16 mouse cellular contexts compared by ENCODE assay signal in genomic region chr15:98982100-98982499, GRCm38 (mm10). TPM values are rescaled to one million over a fixed set of nuclear protein-coding genes. Genes with fewer than 3 reads are reported as not detected.
DNase-seq lines count a peak whose midpoint lies in the region; ATAC-seq and TF ChIP-seq lines count a peak whose summit lies in the region.
"Had no signal": no experiment of that assay in that cellular context is flagged by ENCODE, and none has a peak within 500 bp of the region (broad histone marks: within the 10 kb centered on the region; RNA-seq: fewer than 3 reads in every experiment).

No protein-coding gene starts in this region.

- no peaks in the 10 kb centered on the region for H3K36me3 ChIP-seq in forebrain, embryonic 10.5 days (replicated peaks)
- no peaks in the 10 kb centered on the region for H3K36me3 ChIP-seq in forebrain, embryonic 12.5 days (replicated peaks)
- H3K36me3 ChIP-seq in CH12.LX (replicated peaks in 1 of 2; ENCODE audit: control insufficient read depth in 1 of 2, insufficient read depth in 1 of 2, low read length in 1 of 2) = no peaks in the 10 kb centered on the region
- H3K36me3 ChIP-seq in midbrain, embryonic 13.5 days = no peaks in the 10 kb centered on the region
- H3K36me3 ChIP-seq in liver, embryonic 11.5 days (ENCODE audit: control insufficient read depth, insufficient read depth, low read length) = no peaks in the 10 kb centered on the region
- H3K36me3 ChIP-seq: heart, embryonic 12.5 days; neural tube, embryonic 12.5 days had no signal

- dilution Hi-C loops in CH12.LX (cut with MboI; ENCODE audit: extremely low pct_ligation_motif_present, extremely low pct_unique_long_range_greater_than_20kb, low sequenced_read_pairs) = no loop called here

- H3K27me3 ChIP-seq in forebrain, embryonic 10.5 days (ENCODE audit: poor library complexity, severe bottlenecking) = peaks cover 23% of the 10 kb centered on the region
- no peaks in the 10 kb centered on the region for H3K27me3 ChIP-seq in forebrain, embryonic 12.5 days
- peaks cover 3% of the 10 kb centered on the region for H3K27me3 ChIP-seq in CH12.LX (replicated peaks)
- no peaks in the 10 kb centered on the region for H3K27me3 ChIP-seq in midbrain, embryonic 13.5 days
- no peaks in the 10 kb centered on the region for H3K27me3 ChIP-seq in liver, embryonic 11.5 days (replicated peaks; ENCODE audit: control insufficient read depth, insufficient read depth, low read length)
- H3K27me3 ChIP-seq: heart, embryonic 12.5 days; neural tube, embryonic 12.5 days had no signal

- ATAC-seq in forebrain, embryonic 12.5 days (ENCODE audit: low FRiP score) = no peak
- ATAC-seq in midbrain, embryonic 13.5 days = no peak
- no peak for ATAC-seq in liver, embryonic 11.5 days (replicated peaks; ENCODE audit: low FRiP score)
- ATAC-seq: inflammation-experienced regulatory T-cells, adult 6 months had no signal

- TF ChIP-seq CTCF in CH12.LX (conservative IDR thresholded peaks at IDR 0.05 in 1 of 2, IDR thresholded peaks at IDR 0.05 in 1 of 2; ENCODE audit: low read depth in 2 of 2, low read length in 2 of 2) = no peak
- no peak for TF ChIP-seq CTCF in brain, embryonic 14.5 days (IDR thresholded peaks at IDR 0.05; ENCODE audit: borderline replicate concordance, extremely low read depth, insufficient read depth, insufficient read length)

- H3K79me2 ChIP-seq in CH12.LX (replicated peaks; ENCODE audit: control insufficient read depth, extremely low read depth, insufficient read depth, poor library complexity, severe bottlenecking) = no peaks in the 10 kb centered on the region

- WGBS in forebrain, embryonic 10.5 days = 89% methylated on average over 6 of the region's 6 CpGs
- 78% methylated on average over 6 of the region's 6 CpGs for WGBS in forebrain, embryonic 12.5 days
- 56% methylated on average over 6 of the region's 6 CpGs for WGBS in midbrain, embryonic 13.5 days
- 84% methylated on average over 6 of the region's 6 CpGs for WGBS in liver, embryonic 11.5 days

- H3K4me2 ChIP-seq in forebrain, embryonic 12.5 days = no peak overlapping the region
- H3K4me2 ChIP-seq in CH12.LX (ENCODE audit: insufficient read depth, low read depth, poor library complexity, severe bottlenecking) = no peak overlapping the region
- H3K4me2 ChIP-seq in midbrain, embryonic 13.5 days (replicated peaks) = no peak overlapping the region; the same call in 1 of the 2 replicates
- no peak overlapping the region for H3K4me2 ChIP-seq in liver, embryonic 11.5 days
- H3K4me2 ChIP-seq: heart, embryonic 12.5 days had no signal

- H3K4me1 ChIP-seq in forebrain, embryonic 10.5 days = peaks cover 89% of the 10 kb centered on the region
- H3K4me1 ChIP-seq in forebrain, embryonic 12.5 days = peaks cover 80% of the 10 kb centered on the region
- H3K4me1 ChIP-seq in CH12.LX (ENCODE audit: control insufficient read depth in 1 of 2, insufficient read depth in 2 of 2) = peaks cover 0 to 21% of the 10 kb centered on the region in 2 experiments; a peak in 2 of 4 replicates
- peaks cover 83% of the 10 kb centered on the region for H3K4me1 ChIP-seq in midbrain, embryonic 13.5 days (replicated peaks)
- peaks cover 16% of the 10 kb centered on the region for H3K4me1 ChIP-seq in liver, embryonic 11.5 days (replicated peaks; ENCODE audit: control insufficient read depth, insufficient read depth, low read length)

- in situ Hi-C loops in CH12.LX (cut with MboI; ENCODE audit: low pct_ligation_motif_present, low pct_unique_long_range_greater_than_20kb, low sequenced_read_pairs) = no loop called here

- DNase-seq in forebrain, embryonic 10.5 days (ENCODE audit: extremely low spot score, low spot score) = no peak
- DNase-seq in CH12.LX (ENCODE audit: extremely low read depth) = no peak
- DNase-seq in brain, embryonic 14.5 days (ENCODE audit: low read depth) = peak; percentile 37
- DNase-seq in liver, embryonic 11.5 days (ENCODE audit: low spot score) = no peak
- DNase-seq in frontal cortex, postnatal 25 days (ENCODE audit: low spot score in 2 of 2) = no peak
- DNase-seq in urinary bladder, adult 18-20 months (ENCODE audit: low spot score in 2 of 2) = no peak
- DNase-seq: kidney, postnatal 25 days; right cerebral cortex, adult 18-20 months; thymus, postnatal 14 days had no signal

- TF ChIP-seq RAD21 in CH12.LX (IDR thresholded peaks at IDR 0.05; ENCODE audit: low read depth, low read length) = no peak

- TF ChIP-seq EP300 in CH12.LX (IDR thresholded peaks at IDR 0.05; ENCODE audit: low read length) = no peak

- no peak overlapping the region for H3K9ac ChIP-seq in forebrain, embryonic 12.5 days
- no peak overlapping the region for H3K9ac ChIP-seq in CH12.LX (ENCODE audit: insufficient read depth, low read depth)
- no peak overlapping the region for H3K9ac ChIP-seq in midbrain, embryonic 13.5 days (replicated peaks)
- no peak overlapping the region for H3K9ac ChIP-seq in liver, embryonic 11.5 days (ENCODE audit: low read depth, low read length)
- H3K9ac ChIP-seq: heart, embryonic 12.5 days; liver, embryonic 14.5 days had no signal

- peak overlapping the region; percentile 68; the same call in 1 of the 2 replicates for H3K27ac ChIP-seq in forebrain, embryonic 10.5 days
- no peak overlapping the region for H3K27ac ChIP-seq in forebrain, embryonic 12.5 days
- no peak overlapping the region for H3K27ac ChIP-seq in CH12.LX (ENCODE audit: insufficient read depth, low read depth)
- peak overlapping the region; percentile 99 for H3K27ac ChIP-seq in midbrain, embryonic 13.5 days
- no peak overlapping the region for H3K27ac ChIP-seq in liver, embryonic 11.5 days (ENCODE audit: low read depth, low read length)
- H3K27ac ChIP-seq: liver, embryonic 14.5 days had no signal

- TF ChIP-seq POLR2A in CH12.LX (IDR thresholded peaks at IDR 0.05; ENCODE audit: low read depth, low read length) = no peak
- no peak for TF ChIP-seq POLR2A in brain, embryonic 14.5 days (IDR thresholded peaks at IDR 0.05; ENCODE audit: borderline replicate concordance, extremely low read depth, insufficient read depth, insufficient read length, poor library complexity, severe bottlenecking)

- H3K4me3 ChIP-seq in forebrain, embryonic 10.5 days = no peak overlapping the region
- H3K4me3 ChIP-seq in forebrain, embryonic 12.5 days (replicated peaks) = no peak overlapping the region
- H3K4me3 ChIP-seq in CH12.LX (replicated peaks in 1 of 3; ENCODE audit: low read depth in 2 of 3, low read length in 2 of 3, poor library complexity in 1 of 3) = no peak overlapping the region
- H3K4me3 ChIP-seq in midbrain, embryonic 13.5 days (replicated peaks) = no peak overlapping the region
- no peak overlapping the region for H3K4me3 ChIP-seq in liver, embryonic 11.5 days (ENCODE audit: low read depth, low read length)
- H3K4me3 ChIP-seq: heart, embryonic 12.5 days; neural tube, embryonic 12.5 days had no signal

- no peaks in the 10 kb centered on the region for H3K9me3 ChIP-seq in forebrain, embryonic 10.5 days
- H3K9me3 ChIP-seq in forebrain, embryonic 12.5 days = no peaks in the 10 kb centered on the region
- H3K9me3 ChIP-seq in CH12.LX (replicated peaks; ENCODE audit: low read length) = no peaks in the 10 kb centered on the region
- no peaks in the 10 kb centered on the region for H3K9me3 ChIP-seq in midbrain, embryonic 13.5 days
- no peaks in the 10 kb centered on the region for H3K9me3 ChIP-seq in liver, embryonic 11.5 days (ENCODE audit: control insufficient read depth, low read length)
- H3K9me3 ChIP-seq: heart, embryonic 12.5 days; neural tube, embryonic 12.5 days had no signal

RNA-seq across cellular contexts. Expression of gene Tuba1a, which starts 28.6 kb away (rescaled TPM):
- 2,769 and 3,107 TPM in 2 replicates for polyA plus RNA-seq in forebrain, embryonic 10.5 days (2016; fragmentation: Nextera tagmentation; extraction: Ambion mirVana)
- 7,386 and 7,785 TPM in 2 replicates for polyA plus RNA-seq in forebrain, embryonic 12.5 days (2016; fragmentation: Nextera tagmentation; extraction: Ambion mirVana)
- total RNA-seq in CH12.LX (2012; rRNA removed) = 153 and 181 TPM in 2 replicates
- 438 and 533 TPM in 2 replicates for total RNA-seq in CH12.LX (2014; rRNA removed)
- polyA plus RNA-seq in CH12.LX (2012; ENCODE audit: insufficient read length, low read depth) = 254 and 283 TPM in 2 replicates
- 11,216 and 14,471 TPM in 2 replicates for polyA plus RNA-seq in brain, embryonic 14.5 days (2012; rRNA removed)
- polyA plus RNA-seq in midbrain, embryonic 13.5 days (2015; fragmentation: Nextera tagmentation; extraction: Ambion mirVana) = 15,883 and 15,999 TPM in 2 replicates
- polyA plus RNA-seq in liver, embryonic 11.5 days (2014; fragmentation: Nextera tagmentation; extraction: Ambion mirVana) = 419 and 432 TPM in 2 replicates

RNA-seq across cellular contexts. Expression of gene Gm49450, which starts 28.7 kb away (rescaled TPM):
- not detected in 2 replicates for polyA plus RNA-seq in forebrain, embryonic 10.5 days (2016; fragmentation: Nextera tagmentation; extraction: Ambion mirVana)
- not detected in 2 replicates for polyA plus RNA-seq in forebrain, embryonic 12.5 days (2016; fragmentation: Nextera tagmentation; extraction: Ambion mirVana)
- total RNA-seq in CH12.LX (2012; rRNA removed) (0.38 TPM in 1 of 2 replicates, not detected in the other), CH12.LX (2014; rRNA removed) (0.81 and 4.7 TPM in 2 replicates)
- polyA plus RNA-seq in CH12.LX (2012; ENCODE audit: insufficient read length, low read depth) = 125 TPM in 1 of 2 replicates, not detected in the other
- polyA plus RNA-seq in brain, embryonic 14.5 days (2012; rRNA removed) = 136 and 183 TPM in 2 replicates
- not detected in 2 replicates for polyA plus RNA-seq in midbrain, embryonic 13.5 days (2015; fragmentation: Nextera tagmentation; extraction: Ambion mirVana)
- polyA plus RNA-seq in liver, embryonic 11.5 days (2014; fragmentation: Nextera tagmentation; extraction: Ambion mirVana) = not detected in 2 replicates
- total RNA-seq: left cerebral cortex, adult 8-10 months had no signal
- polyA plus RNA-seq: heart, embryonic 12.5 days; inflammation-experienced regulatory T-cells, adult 6 months; neural tube, embryonic 12.5 days had no signal

RNA-seq across cellular contexts. Expression of gene Tuba1c, which starts 47.6 kb away (rescaled TPM):
- 160 and 171 TPM in 2 replicates for polyA plus RNA-seq in forebrain, embryonic 10.5 days (2016; fragmentation: Nextera tagmentation; extraction: Ambion mirVana)
- polyA plus RNA-seq in forebrain, embryonic 12.5 days (2016; fragmentation: Nextera tagmentation; extraction: Ambion mirVana) = 107 and 111 TPM in 2 replicates
- total RNA-seq in CH12.LX (2012; rRNA removed) (178 and 229 TPM in 2 replicates), CH12.LX (2014; rRNA removed) (359 and 390 TPM in 2 replicates)
- 183 and 220 TPM in 2 replicates for polyA plus RNA-seq in CH12.LX (2012; ENCODE audit: insufficient read length, low read depth)
- 62.6 and 100 TPM in 2 replicates for polyA plus RNA-seq in brain, embryonic 14.5 days (2012; rRNA removed)
- polyA plus RNA-seq in midbrain, embryonic 13.5 days (2015; fragmentation: Nextera tagmentation; extraction: Ambion mirVana) = 37.3 and 41.4 TPM in 2 replicates
- 202 and 214 TPM in 2 replicates for polyA plus RNA-seq in liver, embryonic 11.5 days (2014; fragmentation: Nextera tagmentation; extraction: Ambion mirVana)

RNA-seq across cellular contexts. Expression of gene Tuba1b, which starts 47.7 kb away (rescaled TPM):
- 2,760 and 2,766 TPM in 2 replicates for polyA plus RNA-seq in forebrain, embryonic 10.5 days (2016; fragmentation: Nextera tagmentation; extraction: Ambion mirVana)
- 1,790 and 1,867 TPM in 2 replicates for polyA plus RNA-seq in forebrain, embryonic 12.5 days (2016; fragmentation: Nextera tagmentation; extraction: Ambion mirVana)
- 1,149 and 1,670 TPM in 2 replicates for total RNA-seq in CH12.LX (2012; rRNA removed)
- total RNA-seq in CH12.LX (2014; rRNA removed) = 2,803 and 2,960 TPM in 2 replicates
- polyA plus RNA-seq in CH12.LX (2012; ENCODE audit: insufficient read length, low read depth) = 2,789 and 2,851 TPM in 2 replicates
- 2,160 and 2,864 TPM in 2 replicates for polyA plus RNA-seq in brain, embryonic 14.5 days (2012; rRNA removed)
- polyA plus RNA-seq in midbrain, embryonic 13.5 days (2015; fragmentation: Nextera tagmentation; extraction: Ambion mirVana) = 1,161 and 1,231 TPM in 2 replicates
- polyA plus RNA-seq in liver, embryonic 11.5 days (2014; fragmentation: Nextera tagmentation; extraction: Ambion mirVana) = 1,854 and 2,015 TPM in 2 replicates

Comparison
In these comparisons a context has a peak if more than half of its experiments do, and no peak if none do; other contexts are left out.
1. H3K27ac ChIP-seq: peak in forebrain, embryonic 10.5 days (single experiment) and midbrain, embryonic 13.5 days (single experiment); none in forebrain, embryonic 12.5 days (single experiment), CH12.LX (single experiment) and liver, embryonic 11.5 days (single experiment).